Mouse (Mus musculus) granulocyte monocyte progenitor cell, adult 5-6 weeks (primary cell): ENCODE measurements around the gene Ahrr. TPM values are rescaled to one million over a fixed set of nuclear protein-coding genes. Genes with fewer than 3 reads are reported as not detected.

Source experiments
- ATAC-seq: replicated peaks from 2 replicates; pipeline ENCODE4 v1.8.0; 2016; ENCODE audit warnings: mild to moderate bottlenecking, moderate TSS enrichment, inconsistent platforms; ENCODE audit not compliant: poor library complexity, severe bottlenecking
- total RNA-seq, 2 experiments: library from RNA; stranded (forward) in 1 of 2; stranded (reverse) in 1 of 2; fragments of 200-712, 200-1000 nt in 1 of 2; fragments of >200 nt in 1 of 2; fragmentation: Nextera tagmentation in 1 of 2; gene quantifications; 2 replicates each; pipeline ENCODE4 v1.2.3; 2014 to 2017

Gene Ahrr
- total RNA-seq, 2 experiments from 2014 or later, result 0.21 TPM; not detected in 1

DNA sequence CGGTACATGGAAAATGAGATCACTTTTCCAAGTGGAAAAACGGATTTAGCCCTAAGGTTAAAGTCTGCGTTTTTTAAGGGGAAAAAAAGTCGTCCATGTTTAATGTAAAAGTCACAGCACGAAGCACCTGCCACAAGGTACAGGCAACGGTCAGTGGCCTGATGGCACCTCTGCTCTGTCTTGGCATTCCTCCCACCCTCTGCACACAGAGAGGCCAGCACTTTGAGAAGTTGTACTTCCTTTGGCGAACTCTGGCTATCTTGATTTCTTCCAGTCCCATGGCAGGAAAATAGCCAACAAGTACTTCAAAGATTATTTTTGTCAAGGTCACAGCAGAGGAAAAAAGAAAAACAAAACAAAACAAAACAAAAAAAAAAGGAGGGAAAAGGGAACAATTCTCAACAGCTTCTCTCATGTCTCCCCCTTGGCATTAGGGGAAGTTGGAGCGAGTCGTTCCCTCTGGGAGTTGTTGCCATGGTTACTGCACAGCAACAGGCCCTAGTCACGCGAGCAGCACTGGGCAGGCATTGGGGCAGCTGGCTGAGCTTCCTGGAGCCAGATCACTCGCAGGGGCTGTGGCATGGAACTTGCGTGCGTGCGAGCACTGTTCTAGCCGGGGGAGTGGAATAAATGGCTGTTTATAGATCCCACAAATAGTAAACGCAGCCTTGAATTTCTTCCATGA is 46.8 kb downstream of the Ahrr start:
- peak; percentile 98 for ATAC-seq

DNA sequence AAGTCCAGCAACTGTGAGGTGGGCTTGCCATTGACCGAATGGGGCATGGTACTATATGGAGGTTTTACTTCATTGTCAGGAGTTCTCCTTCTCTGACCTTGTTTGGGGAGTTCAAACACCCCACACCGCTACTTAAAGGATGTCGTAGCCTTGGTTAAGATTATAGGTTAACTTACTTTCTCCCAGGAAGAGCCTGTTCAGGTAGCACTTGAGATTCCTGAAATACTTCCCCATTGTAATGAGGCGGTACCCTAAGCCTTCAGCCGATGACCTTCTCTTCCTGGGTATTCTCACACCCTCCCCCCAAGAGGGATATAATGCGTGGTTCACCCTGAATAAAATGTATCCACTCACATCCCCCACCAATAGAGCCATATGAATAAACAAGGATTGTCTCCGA is 54.6 kb downstream of the Ahrr start:
- no peak for ATAC-seq

DNA sequence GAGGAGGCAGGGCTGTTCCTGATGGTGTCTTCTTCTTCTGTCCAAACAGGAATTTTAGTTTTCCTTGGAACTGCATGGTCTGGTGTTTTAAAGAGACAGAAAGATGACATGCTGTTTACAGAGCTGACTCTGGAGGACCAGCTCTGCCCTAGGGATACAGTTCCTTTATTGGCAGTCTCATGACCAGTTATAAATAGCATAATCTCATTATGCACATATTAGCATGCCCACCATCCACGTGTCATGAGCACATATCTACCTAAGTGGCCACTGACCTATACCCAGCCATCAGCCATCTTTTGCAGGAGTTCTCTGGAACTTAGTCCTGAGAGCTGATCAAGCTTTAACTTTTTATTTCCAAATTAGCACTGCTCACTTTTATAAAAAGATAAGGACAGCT is 71.5 kb downstream of the Ahrr start:
- no peak for ATAC-seq

GRCm38 (mm10) chr13:74218441-74218840 is 73.7 kb downstream of the Ahrr start:
- no peak for ATAC-seq

DNA sequence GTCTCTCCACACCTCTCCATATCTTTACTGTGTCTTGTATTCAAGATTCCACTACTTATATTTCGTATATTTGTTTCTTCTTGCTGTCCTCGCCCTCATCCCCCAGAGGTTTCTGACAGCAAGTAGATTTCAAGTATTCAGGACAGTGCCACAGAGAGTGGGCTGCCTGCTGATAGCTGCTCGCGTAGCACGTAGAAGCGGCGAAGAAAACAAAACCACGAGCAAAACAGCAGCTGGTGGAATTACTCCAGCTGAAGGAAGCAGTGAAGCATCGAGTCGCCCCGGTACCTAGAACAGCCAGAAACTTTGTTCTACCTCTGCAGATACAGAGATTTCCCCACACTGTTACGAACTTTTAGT is 83.2 kb downstream of the Ahrr start:
- peak; percentile 18 for ATAC-seq

GRCm38 (mm10) chr13:74208317-74208985 is 83.7 kb downstream of the Ahrr start, which contains the start of gene Exoc3:
Gene Exoc3, minus strand, starts transcription at chr13:74208732.
- ATAC-seq, result peak; percentile 98

GRCm38 (mm10) chr13:74196451-74196850 is 95.7 kb downstream of the Ahrr start:
- ATAC-seq, result no peak

GRCm38 (mm10) chr13:74192613-74193012 is 99.5 kb downstream of the Ahrr start:
- ATAC-seq, result no peak; the same call in 1 of the 2 replicates

GRCm38 (mm10) chr13:74183011-74183695 is 109.0 kb downstream of the Ahrr start:
- ATAC-seq, result no peak

DNA sequence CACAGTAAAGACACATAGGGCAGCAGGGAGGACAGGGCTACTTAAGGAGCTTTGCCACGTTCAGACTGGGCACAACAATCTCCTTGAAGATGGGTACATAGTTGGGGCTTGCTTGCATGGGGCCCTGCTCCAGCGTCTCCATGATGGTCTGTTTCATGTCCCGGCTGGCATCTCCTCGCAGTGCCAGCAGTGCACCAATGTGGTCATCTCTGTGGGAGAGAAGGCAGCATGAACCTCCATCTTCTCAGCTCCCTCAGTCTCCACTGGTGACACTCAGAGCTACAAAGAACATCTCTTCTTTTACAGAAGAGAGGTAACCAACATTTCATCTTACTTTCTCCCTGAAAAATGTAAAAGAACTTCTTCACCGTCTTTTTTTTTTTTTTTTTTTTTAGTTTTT is 120.1 kb downstream of the Ahrr start:
- ATAC-seq, result no peak

DNA sequence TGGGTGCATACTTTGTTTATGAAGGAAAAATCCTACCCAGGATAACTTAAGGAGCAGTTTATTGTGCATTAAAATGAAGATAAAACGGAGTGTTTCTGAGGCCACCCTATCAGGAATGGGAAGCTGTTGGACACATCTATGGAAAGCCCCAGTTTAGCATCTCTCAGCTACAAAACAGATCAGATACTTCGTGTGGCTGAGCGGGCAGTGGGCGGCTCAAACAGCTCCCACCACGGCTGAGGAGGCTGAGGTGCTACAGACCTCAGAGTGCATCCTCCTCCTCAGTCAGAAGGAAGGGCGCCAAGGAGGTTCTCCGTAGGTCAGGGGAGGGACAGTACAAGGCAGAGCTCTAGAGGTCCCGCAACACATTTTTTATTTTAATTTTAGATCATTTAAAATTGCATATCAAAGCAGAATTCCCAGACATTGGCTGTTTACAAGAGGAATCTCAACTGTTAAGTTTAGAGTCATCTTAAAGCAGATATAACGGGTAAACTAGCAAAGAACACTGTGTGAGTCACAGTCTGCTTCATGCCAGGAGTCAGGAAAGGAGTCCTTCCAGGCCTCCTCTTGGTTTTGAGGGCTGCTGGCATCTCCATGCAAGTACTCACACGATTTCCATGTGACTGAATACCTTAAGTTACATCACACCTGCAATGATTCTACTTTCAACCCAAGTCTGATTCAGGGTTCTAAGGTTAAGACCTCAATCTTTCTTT is 122.5 kb downstream of the Ahrr start:
- ATAC-seq, result no peak

GRCm38 (mm10) chr13:74167492-74167891 is 124.6 kb downstream of the Ahrr start:
- no peak for ATAC-seq

- peak; percentile 16 for ATAC-seq
These were observed 125.1 kb downstream of the Ahrr start for GRCm38 (mm10) chr13:74167057-74167413.

DNA sequence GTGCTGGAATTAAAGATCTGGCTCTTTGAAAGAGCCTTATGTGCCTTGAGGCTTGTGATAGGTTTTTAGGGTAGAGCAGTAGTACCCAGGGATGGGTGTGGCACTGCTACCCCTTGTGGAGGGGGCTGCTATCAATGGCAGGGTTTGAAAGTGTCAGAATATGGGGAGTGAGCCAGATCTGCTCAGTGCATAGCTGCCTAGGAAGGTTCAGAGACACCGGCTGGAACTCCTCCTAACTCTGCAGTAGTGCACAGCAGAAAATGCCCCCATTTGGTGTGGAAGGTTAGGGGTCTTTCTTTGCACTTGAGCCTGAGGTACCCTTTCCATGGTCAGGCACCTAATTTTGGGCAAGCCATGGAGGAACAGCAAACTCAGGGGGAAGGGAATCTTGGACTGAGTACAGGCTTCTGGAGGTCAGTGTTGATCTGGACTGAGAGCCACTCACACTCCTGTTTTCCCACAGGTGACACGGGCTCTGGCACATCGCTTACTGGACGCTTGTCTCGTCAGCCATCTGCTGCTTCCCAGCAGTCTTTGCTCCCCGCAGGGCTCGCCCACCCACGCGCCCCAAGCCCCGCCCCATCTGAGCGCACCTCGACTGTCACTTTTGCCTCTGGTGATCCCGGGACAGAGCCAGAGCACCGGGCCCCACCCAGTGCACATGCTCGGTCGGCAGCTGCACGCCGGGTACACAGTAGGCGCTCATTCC is 125.6 kb downstream of the Ahrr start:
- ATAC-seq, result peak; percentile 84

Other genes starting within 250 kb of the Ahrr start
- 12.9 and 36.9 TPM in 2 replicates for gene Cep72, start 230.0 kb downstream of the Ahrr start, total RNA-seq (2014; fragmentation: Nextera tagmentation)
- 15.0 and 16.0 TPM in 2 replicates for gene Cep72, start 230.0 kb downstream of the Ahrr start, total RNA-seq (2017)
- not detected in 2 replicates for gene Slc9a3, start 170.9 kb downstream of the Ahrr start, total RNA-seq (2014; fragmentation: Nextera tagmentation)
- not detected in 2 replicates for gene Slc9a3, start 170.9 kb downstream of the Ahrr start, total RNA-seq (2017)
- gene Exoc3, start 83.6 kb downstream of the Ahrr start, total RNA-seq (2014; fragmentation: Nextera tagmentation), result 13.2 and 26.9 TPM in 2 replicates
- gene Exoc3, start 83.6 kb downstream of the Ahrr start, total RNA-seq (2017), result 28.4 and 35.5 TPM in 2 replicates
- gene Pdcd6, start 25.2 kb upstream of the Ahrr start, total RNA-seq (2014; fragmentation: Nextera tagmentation), result 124 and 136 TPM in 2 replicates
- 144 and 175 TPM in 2 replicates for gene Pdcd6, start 25.2 kb upstream of the Ahrr start, total RNA-seq (2017)
- 183 and 188 TPM in 2 replicates for gene Sdha, start 57.9 kb upstream of the Ahrr start, total RNA-seq (2014; fragmentation: Nextera tagmentation)
- gene Sdha, start 57.9 kb upstream of the Ahrr start, total RNA-seq (2017), result 319 and 340 TPM in 2 replicates
- gene Ccdc127, start 58.0 kb upstream of the Ahrr start, total RNA-seq (2014; fragmentation: Nextera tagmentation), result 16.3 and 25.6 TPM in 2 replicates
- 47.1 and 50.1 TPM in 2 replicates for gene Ccdc127, start 58.0 kb upstream of the Ahrr start, total RNA-seq (2017)
- not detected in 2 replicates for gene Lrrc14b, start 71.7 kb upstream of the Ahrr start, total RNA-seq (2014; fragmentation: Nextera tagmentation)
- not detected in 2 replicates for gene Lrrc14b, start 71.7 kb upstream of the Ahrr start, total RNA-seq (2017)
- gene Zfp72, start 98.5 kb upstream of the Ahrr start, total RNA-seq (2014; fragmentation: Nextera tagmentation), result 5.3 and 6.0 TPM in 2 replicates
- 10.0 and 11.4 TPM in 2 replicates for gene Zfp72, start 98.5 kb upstream of the Ahrr start, total RNA-seq (2017)
- 24.3 and 35.7 TPM in 2 replicates for gene Ftl1-ps1, start 107.4 kb upstream of the Ahrr start, total RNA-seq (2014; fragmentation: Nextera tagmentation)
- gene Ftl1-ps1, start 107.4 kb upstream of the Ahrr start, total RNA-seq (2017), result 16.4 and 28.3 TPM in 2 replicates
- gene Zfp825, start 201.7 kb upstream of the Ahrr start, total RNA-seq (2014; fragmentation: Nextera tagmentation), result 10.4 and 13.9 TPM in 2 replicates
- 13.1 and 13.7 TPM in 2 replicates for gene Zfp825, start 201.7 kb upstream of the Ahrr start, total RNA-seq (2017)